Comparison of ENCODE assay signal across 26 mouse cellular contexts in genomic region chr9:48812352-48812751, GRCm38 (mm10). TPM values are rescaled to one million over a fixed set of nuclear protein-coding genes. Genes with fewer than 3 reads are reported as not detected.
A peak's percentile ranks its signal among the peaks of the same experiment; 100 is the strongest.
DNase-seq lines count a peak whose midpoint lies in the region; ATAC-seq and TF ChIP-seq lines count a peak whose summit lies in the region.
"Had no signal": no experiment of that assay in that cellular context is flagged by ENCODE, and none has a peak within 500 bp of the region (broad histone marks: within the 10 kb centered on the region; RNA-seq: fewer than 3 reads in every experiment).

No protein-coding gene starts in this region.

- H3K36me3 ChIP-seq in megakaryocyte, embryonic 14.5 days (replicated peaks; ENCODE audit: low read length): peaks cover 25% of the 10 kb centered on the region
- H3K36me3 ChIP-seq: embryonic facial prominence, embryonic 10.5 days; embryonic facial prominence, embryonic 12.5 days; forebrain, embryonic 12.5 days had no signal

- no peak for DNase-seq in gastrocnemius, adult 2 months
- no peak for DNase-seq in gastrocnemius, postnatal 36 days
- DNase-seq in layer of hippocampus, adult 2 months (ENCODE audit: low spot score in 2 of 2): no peak
- DNase-seq in layer of hippocampus, adult 11-12 months (ENCODE audit: low spot score): no peak
- no peak for DNase-seq in lung, postnatal 10 days
- DNase-seq: adrenal gland, adult 8-10 months; adrenal gland, postnatal 14 days; adrenal gland, postnatal 36 days; B cell, adult 2 months; cerebellum, adult 11-12 months; cerebellum, adult 2 months; cerebellum, adult 9-10 months; cerebellum, postnatal 10 days; cerebellum, postnatal 25 days; forebrain, postnatal 0 days had no signal

- no peak overlapping the region for H3K4me3 ChIP-seq in gastrocnemius, adult 2 months
- no peak overlapping the region for H3K4me3 ChIP-seq in layer of hippocampus, adult 2 months
- peak overlapping the region; percentile 50 for H3K4me3 ChIP-seq in megakaryocyte, embryonic 14.5 days (replicated peaks)
- H3K4me3 ChIP-seq: embryonic facial prominence, embryonic 10.5 days; embryonic facial prominence, embryonic 12.5 days; forebrain, embryonic 12.5 days had no signal

- no peaks in the 10 kb centered on the region for H3K9me3 ChIP-seq in megakaryocyte, embryonic 14.5 days
- H3K9me3 ChIP-seq: embryonic facial prominence, embryonic 10.5 days; embryonic facial prominence, embryonic 12.5 days; forebrain, embryonic 12.5 days; G1E had no signal

- ATAC-seq in megakaryocyte, adult 5-6 weeks (ENCODE audit: poor library complexity, severe bottlenecking): no peak
- ATAC-seq: activated CD4-positive, CD25-positive, alpha-beta regulatory T cell, adult 4 months; CD4-positive, CD25-positive, alpha-beta regulatory T cell, adult 4 months; forebrain, embryonic 14.5 days; forebrain, postnatal 0 days; Patski had no signal

- peak overlapping the region; percentile 57; the same call in 1 of the 2 replicates for H3K27ac ChIP-seq in gastrocnemius, adult 2 months
- peak overlapping the region; percentile 72; the same call in 1 of the 2 replicates for H3K27ac ChIP-seq in layer of hippocampus, adult 2 months
- H3K27ac ChIP-seq: embryonic facial prominence, embryonic 10.5 days; embryonic facial prominence, embryonic 12.5 days; forebrain, embryonic 12.5 days had no signal

- TF ChIP-seq CTCF in gastrocnemius, adult 2 months (IDR thresholded peaks at IDR 0.05): no peak
- no peak for TF ChIP-seq CTCF in layer of hippocampus, adult 2 months (conservative IDR thresholded peaks at IDR 0.05)

- intact Hi-C loops in gastrocnemius, adult 2 months (cut with DNase I): no loop called here
- intact Hi-C loops in gastrocnemius, postnatal 36 days (cut with DNase I): no loop called here

- H3K4me1 ChIP-seq in megakaryocyte, embryonic 14.5 days: peaks cover 97% of the 10 kb centered on the region

- H3K27me3 ChIP-seq in megakaryocyte, embryonic 14.5 days (replicated peaks): no peaks in the 10 kb centered on the region
- H3K27me3 ChIP-seq: CH12.LX; forebrain, embryonic 12.5 days had no signal

RNA-seq across cellular contexts. Expression of gene Zbtb16, which starts 23.7 kb away (rescaled TPM):
- total RNA-seq in gastrocnemius, adult 2 months (2021): 100 to 1,000 TPM; 163 to 166 TPM
- total RNA-seq in gastrocnemius, postnatal 36 days (2021): 100 to 1,000 TPM; 129 to 168 TPM
- total RNA-seq in layer of hippocampus, adult 2 months (2021): 100 to 1,000 TPM; 143 to 149 TPM
- 1.00 and 1.8 TPM in 2 replicates for polyA plus RNA-seq in megakaryocyte, embryonic 14.5 days (2012; ENCODE audit: insufficient read depth, low replicate concordance)
- 1.9 and 3.0 TPM in 2 replicates for total RNA-seq in megakaryocyte, adult 5-6 weeks (2015)
- 2.2 and 2.7 TPM in 2 replicates for total RNA-seq in megakaryocyte, adult 5-6 weeks (2017)
- polyA plus RNA-seq: activated CD4-positive, CD25-positive, alpha-beta regulatory T cell, adult 4 months; CD4-positive, CD25-positive, alpha-beta regulatory T cell, adult 4 months had no signal

Comparison
In these comparisons a context has a peak if more than half of its experiments do, and no peak if none do; other contexts are left out.
1. RNA of gene Zbtb16, which starts 23.7 kb away (total RNA-seq): 129 to 168 TPM in gastrocnemius, postnatal 36 days, 163 to 166 TPM in gastrocnemius, adult 2 months and 143 to 149 TPM in layer of hippocampus, adult 2 months; 1.9 to 3.0 TPM in megakaryocyte, adult 5-6 weeks; every median in the first group is over 10 times any median in the second.